Mouse (Mus musculus): Measurements from ENCODE around the gene Abhd18.
A peak's percentile ranks its signal among the peaks of the same experiment; 100 is the strongest.
"Not testable (repeated sequence)": the region's sequence is repeated elsewhere in the genome, so short reads cannot be mapped to it uniquely, and the experiment has no call there.

DNA sequence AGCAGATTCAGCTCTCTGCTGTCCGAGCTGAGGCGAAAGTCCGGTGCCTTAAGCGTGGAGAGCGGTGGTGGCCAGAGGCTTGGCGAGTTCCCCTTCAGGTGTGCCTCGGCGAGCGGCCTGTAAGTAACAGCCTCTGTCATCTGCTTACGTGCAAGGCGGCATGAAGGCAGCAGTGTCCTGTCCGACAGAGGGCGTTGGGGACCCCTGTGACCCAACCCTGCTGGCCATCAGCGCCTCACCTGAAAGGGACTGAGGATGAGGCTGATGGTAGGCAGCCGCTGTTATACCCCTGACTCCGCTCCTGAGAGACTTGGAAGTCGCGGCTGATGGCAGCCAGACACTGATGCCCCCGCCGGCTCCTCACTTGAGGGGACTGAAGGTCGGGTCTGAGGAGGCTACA lies 248 bp downstream of the Abhd18 start:
- TF ChIP-seq CTCF (IDR thresholded peaks at IDR 0.05; ENCODE audit: borderline replicate concordance, insufficient read depth, low read depth, low read length) = peak; percentile 52; the same call in 1 of the 2 replicates
- TF ChIP-seq POLR2A (IDR thresholded peaks at IDR 0.05; ENCODE audit: borderline replicate concordance, insufficient read depth, low read length) = not testable (repeated sequence)
